Mouse (Mus musculus) c-Kit-positive CD71-positive TER-119-negative erythroid progenitor cells, embryonic 14.5 days (primary cell): ENCODE results near the gene 5430403G16Rik.
A peak's percentile ranks its signal among the peaks of the same experiment; 100 is the strongest.
"Not testable (repeated sequence)": the region's sequence is repeated elsewhere in the genome, so short reads cannot be mapped to it uniquely, and the experiment has no call there.

Source experiments
- DNase-seq: peaks from one replicate; pipeline ENCODE4 v3.0.0-alpha.2; 2013; ENCODE audit warnings: low read depth

5430403G16Rik gene

GRCm38 (mm10) chr5:109690537-109691201 is at the start of gene 5430403G16Rik:
Gene 5430403G16Rik (minus strand): TSS chr5:109691041.
- DNase-seq: peak; percentile 82

- not testable (repeated sequence) for DNase-seq
Measured at GRCm38 (mm10) chr5:109717341-109717740, 26.5 kb upstream of the 5430403G16Rik start.

GRCm38 (mm10) chr5:109691205-109691965 is 544 bp upstream of the 5430403G16Rik start:
- DNase-seq: not testable (repeated sequence)

GRCm38 (mm10) chr5:109682921-109683320 is 7.9 kb downstream of the 5430403G16Rik start:
- DNase-seq: no peak
